Mouse (Mus musculus): ENCODE results near the gene Rln1.

Gene Rln1

DNA sequence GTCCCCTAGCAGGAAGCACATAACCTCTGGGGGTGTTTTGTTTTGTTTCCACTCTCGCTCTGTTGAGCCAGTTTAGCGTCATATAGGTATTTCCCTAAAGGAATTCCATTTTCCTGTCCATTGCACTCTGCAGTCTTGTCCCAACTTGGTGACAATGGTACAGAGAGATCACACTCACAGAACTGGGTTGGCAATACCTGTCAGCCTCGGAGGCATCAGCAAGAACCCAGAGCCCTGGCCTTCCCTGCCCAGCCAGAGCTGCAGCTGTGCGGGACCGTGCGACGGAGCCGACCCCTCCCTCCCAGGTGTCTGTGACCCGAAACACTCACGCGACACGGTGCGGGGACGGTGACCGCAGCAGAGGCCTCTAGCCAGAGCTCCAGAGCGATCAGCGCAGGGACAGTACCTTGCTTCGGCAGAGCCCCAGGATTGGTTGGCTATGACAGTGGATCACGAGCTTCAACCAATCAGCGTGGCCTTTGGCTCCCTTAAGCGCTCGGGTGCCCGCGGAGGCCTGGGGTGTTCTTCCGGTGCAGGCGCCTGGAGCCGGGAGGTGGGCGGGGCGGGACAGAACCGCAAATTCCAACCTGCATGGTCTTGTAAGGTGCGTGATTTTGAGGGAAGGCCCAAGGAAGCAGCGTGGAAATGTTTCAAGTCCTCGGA is 27.1 kb upstream of the Rln1 start:
- peak; percentile 91 for DNase-seq

DNA sequence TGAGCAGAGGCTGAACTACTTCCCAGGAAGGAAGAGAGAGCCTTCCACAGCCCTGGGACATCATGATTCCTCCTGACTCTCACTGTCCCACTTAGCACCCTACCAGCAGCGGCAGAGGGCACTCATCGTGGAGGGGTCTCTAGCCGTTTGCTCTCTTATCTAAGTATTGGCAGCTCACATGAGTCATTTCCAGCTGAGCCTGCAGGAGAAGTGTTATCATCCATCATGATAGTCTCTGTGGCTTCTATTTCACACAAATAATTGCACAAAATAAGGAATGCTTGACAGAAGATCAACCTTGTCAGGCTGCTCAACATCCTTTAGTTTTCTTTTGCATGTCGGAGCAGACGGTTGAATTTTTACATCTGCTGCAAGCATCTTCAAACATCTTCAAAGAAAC is 25.8 kb upstream of the Rln1 start:
- no peak for DNase-seq

DNA sequence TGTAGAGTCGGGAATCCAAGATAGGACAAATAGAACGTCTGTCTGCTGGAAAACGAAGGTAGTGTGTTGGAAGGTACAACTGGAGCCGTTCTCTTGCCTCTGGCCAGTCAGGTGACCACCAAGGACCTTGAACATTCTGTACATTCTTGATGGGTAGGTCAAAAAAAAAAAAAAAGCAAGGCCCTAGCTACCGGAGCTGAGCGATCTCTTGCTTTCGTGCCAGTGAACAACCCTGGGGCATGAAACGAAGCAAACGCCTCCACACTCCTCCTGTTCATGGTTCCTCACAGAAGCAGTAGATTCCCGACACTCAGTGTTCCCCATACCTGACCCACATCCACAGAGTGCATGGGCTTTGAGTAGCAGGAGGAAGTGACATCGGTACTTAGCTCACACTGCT is 21.8 kb upstream of the Rln1 start:
- DNase-seq, result no peak

DNA sequence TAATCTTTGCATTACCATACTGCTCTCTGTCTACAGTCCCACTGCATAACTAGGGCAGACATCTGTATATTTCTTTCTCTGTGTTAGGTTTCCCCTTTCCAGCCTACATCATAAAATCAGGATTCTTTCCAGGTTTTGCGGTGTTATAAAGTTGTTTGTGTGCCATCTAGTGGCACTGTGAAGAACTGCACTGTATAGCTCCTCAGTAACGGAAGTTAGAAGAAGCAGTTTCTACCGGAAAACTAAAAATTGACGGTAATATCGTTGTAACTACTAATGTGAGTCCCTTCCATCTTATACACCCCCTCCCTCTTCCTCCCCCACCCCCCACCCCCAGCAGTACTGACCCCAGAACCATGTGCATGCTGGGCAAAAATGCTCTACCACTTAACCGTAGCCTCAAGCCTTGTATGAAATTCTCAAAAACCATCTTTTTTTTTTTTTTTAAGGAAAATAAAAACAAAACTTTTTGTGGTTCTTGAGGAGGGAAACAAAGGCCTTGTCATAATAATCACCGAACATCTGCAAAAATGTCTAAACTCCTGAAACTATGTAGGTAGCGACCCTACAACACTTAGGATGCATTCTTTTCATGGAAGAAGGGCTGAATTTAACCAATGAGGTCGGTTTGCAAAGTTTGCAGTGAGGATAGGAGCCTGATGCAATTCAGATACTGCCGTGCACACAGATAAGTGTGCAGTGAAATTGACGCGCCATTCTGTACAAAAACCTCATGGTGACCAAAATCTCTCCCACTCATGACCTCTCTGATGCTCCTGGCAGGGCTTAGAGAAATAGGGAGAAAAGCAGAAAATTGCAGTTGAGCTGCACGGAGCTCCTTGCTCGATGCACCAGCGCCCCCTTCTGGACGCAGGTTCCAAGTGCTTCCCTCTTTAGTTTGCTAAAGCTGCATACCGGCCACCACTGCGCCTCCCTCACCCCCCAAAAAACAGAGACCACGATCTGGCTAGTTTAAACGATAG is 20.7 kb upstream of the Rln1 start:
- peak; percentile 77 for DNase-seq

DNA sequence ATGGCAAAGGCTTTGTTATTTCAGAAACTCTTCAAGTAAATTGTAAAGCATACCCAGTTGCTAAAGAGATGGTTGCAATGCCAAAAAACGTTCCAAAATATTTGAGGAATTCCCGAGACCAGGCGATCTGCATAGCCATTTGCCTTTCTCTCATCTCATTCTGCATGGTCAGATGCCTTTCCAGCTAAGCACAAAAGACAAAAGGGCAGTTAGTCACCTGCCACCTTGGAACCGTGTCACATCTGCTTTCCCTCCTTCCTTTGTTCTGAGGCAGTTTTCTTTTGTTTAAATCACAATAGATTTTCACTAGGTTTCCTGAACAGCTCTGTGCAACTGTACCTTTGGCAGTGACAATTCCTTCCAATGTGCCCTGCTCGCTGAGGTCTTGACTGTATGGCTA is 16.5 kb upstream of the Rln1 start:
- DNase-seq, result no peak

DNA sequence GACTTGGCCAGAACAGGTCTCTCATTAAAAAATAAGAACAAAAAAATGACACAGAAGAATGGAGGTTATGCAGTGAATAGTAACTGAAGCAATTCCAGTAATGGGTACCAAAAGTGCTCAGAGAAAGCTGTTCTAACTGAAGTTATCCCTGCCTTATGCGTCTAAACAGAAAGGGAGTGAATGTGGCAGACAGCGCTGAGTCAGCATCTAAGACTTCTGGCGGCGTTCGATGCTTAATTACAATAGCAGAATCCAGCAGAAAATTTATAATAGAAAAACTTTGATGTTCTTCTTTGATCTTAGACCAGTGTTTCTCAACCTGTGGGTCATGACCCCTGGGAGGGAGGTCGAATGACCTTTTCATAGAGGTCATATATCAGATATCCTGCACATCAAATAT is 11.2 kb upstream of the Rln1 start:
- no peak for DNase-seq

DNA sequence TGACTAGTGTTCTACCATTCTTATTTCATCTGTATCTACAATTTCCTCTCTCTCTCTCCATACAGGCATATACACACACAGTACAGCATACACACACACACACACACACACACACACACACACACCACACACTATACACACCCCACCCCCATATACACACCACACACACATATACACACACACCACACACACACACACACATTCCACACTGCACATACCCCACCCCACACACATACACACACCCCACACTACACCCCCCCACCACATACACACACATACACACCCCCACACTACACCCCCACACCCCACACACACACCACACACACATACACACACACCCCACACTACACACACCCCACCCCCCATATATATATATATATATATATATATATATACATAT is 10.4 kb upstream of the Rln1 start:
- no peak for DNase-seq

DNA sequence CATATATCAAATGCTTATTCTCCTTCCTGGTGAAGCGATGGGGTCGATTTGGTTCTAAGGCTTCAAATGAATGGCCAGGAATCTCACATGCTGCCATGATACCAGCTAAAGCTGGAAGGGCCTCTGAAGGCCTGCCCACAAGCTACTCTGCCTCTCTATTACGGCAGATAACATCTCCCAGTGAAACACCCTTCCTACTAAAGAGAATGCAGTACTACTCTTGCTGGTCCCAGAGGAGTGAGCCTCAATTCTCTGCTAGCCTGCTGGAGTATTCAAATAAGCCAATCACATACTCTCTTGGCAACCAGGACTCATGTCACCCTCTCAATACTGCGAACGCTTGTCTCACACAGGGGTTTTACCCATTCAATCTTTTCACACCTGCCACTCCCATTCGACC is 7.8 kb upstream of the Rln1 start:
- DNase-seq, result no peak

DNA sequence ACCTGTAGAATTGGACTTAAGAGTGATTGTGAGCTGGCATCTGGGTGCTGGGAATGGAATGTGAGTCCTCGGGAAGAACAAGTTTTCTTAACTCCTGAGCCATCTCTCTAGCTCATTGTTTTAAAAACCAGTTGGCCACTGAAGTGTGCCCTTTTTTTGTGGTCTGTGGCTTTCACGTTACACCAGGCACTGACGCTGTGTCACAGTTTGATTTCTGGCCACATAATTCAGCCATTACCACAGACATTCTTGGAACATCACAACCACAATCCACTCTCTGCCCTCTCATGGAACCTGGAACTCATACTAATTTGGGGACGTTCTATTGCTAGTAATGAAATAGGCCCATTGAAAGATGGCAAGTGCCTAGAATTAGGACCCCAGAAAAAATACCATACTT is 6.6 kb upstream of the Rln1 start:
- no peak for DNase-seq

DNA sequence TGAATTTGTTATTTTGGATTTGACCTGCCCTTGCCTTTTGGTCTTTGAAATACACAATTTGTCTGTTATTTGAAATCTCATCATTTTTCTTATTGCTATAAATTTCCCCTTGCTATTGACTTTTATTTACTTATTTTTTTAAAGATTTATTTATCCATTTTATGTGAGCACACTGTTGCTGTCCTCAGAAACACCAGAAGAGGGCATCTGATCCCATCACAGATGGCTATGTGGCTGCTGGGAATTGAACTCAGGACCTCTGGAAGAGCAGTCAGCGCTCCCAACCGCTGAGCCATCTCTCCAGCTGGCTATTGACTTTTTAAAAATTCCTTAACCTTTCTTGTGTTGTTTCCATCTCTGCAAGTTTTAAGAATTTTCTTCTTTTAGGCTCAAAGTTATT is 2.2 kb upstream of the Rln1 start:
- no peak for DNase-seq

DNA sequence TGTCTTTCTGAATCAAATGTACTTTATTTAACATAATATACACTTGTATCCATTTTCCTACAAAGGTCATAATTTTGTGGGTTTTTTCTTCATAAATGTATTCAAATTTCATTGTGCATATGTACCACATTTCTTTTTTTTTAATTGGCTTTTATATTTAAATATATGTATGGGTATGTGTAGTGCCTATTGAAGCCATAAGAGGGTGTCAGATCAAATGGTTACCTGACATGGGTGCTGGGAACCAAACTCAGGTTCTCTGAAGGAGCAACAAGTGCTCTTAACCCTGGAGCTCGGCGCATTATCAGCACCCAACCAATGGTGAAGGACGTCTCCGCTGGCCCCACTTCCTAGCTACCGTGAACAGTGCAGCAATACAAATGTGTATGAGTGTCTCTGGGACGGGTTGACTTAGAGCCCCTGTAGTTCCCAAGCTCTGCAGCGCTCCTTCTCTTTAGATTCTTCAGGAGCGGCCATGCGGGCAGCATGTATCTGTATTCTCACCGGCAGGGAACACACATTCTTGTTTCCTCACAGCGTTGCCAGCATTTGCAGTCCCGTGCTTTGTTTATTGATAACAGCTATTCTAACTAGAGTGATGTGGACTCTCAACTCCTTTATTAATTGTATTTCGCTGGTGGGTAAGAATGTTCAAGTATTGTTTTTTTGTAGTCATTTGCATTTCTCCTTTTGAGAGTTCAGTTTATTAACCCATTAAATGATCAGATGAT is 7.5 kb downstream of the Rln1 start:
- no peak for DNase-seq

DNA sequence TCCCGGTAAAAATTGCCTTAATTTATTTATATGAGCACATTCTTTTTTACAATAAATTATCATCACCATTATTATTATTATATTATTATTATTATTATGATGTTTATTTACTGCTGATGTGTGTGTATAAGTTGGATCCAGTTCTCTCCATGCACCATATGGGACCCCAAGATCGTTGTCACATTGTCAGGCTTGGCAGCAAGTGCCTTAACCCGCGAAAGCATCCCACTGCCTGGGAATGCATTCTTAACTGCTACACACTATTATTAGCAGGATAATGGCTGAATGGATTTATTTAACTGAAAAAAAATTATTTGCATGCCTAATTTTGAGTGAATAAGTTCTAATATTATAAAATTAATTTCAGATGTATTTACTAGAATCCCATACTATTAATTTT is 8.1 kb downstream of the Rln1 start:
- no peak for DNase-seq

DNA sequence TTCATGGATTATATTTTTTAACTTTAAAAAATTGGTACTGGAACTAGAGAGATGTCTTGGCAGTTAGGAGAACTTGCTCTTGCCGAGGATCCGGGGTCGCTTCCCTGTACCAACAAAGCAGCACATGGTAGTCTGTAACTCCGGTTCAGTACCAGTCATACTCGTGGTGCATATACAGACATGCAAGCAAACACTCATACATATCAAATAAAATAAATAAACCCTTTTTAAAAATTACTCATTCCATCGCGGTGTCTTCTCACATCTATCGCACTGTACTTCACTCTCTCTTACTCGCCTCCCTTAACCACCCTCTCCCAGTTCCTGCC is 8.7 kb downstream of the Rln1 start:
- DNase-seq, result no peak

DNA sequence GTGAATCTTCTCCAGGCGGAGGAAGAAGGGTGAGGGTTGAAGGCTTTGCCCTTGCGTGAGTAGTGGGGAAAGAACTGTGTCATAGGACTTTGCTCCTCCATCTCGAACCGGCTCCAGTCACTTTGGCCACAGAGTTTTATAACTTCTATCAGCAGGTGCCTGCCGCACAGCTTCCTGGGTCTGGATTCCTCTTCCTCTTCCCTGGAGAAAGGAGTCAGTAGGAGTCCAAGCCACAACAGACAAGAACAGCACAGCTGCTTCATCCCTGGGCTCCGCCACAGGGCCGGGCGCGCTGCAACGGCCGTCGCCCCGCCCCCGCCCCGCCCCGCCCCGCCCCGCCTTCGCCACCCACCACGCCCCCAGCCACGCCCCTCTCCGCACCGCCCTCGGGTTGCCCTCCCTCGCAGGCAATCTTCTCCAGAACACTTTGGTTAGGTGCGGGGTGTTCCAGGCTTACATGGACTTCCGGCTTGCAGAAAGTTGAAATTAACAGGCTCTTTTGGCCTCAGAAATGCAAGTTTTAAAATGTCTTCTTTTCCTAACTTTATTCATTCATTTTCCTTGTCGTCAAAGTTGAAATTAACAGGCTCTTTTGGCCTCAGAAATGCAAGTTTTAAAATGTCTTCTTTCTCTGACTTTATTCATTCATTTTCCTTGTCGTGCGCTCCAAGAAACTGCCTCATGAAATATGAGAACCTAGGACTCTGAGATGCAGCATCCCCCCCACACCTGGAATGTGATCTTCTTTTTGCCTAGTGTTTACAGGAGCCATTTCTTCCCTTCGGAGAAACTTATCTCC is 9.2 kb downstream of the Rln1 start, which contains the start of gene Insl6:
Gene Insl6 (minus strand): TSS at position 304 of the 799 bp plus-strand sequence.
- no peak for DNase-seq

DNA sequence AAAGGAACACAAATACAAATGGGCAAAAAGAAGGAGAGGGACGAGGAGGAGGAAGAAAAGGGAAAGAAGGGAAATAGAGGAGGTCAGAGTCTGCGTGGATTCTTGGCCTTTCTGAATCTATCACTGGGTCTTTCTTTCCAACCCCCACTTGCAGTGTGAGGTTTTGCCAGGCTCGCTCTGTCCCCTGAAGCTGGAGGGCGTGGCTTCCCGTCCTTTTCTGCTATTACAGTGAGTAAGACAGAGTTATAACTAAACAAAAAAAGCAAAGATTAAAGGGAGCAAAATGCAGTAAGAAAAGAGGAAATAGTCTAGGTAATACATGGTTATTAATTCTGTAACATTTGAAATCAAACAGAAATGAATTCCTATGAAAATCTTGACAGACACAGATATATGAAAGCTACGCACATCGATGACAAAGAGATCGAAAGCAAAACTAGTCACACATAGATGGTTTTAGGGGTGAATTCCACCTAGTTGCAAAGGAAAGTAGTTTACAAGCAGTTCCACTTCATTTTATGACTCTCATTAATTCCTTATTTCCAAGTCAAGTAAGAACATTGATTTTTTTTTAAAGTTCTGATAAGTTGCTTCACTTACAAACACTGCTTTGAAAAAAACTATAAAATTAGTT is 10.9 kb downstream of the Rln1 start:
- DNase-seq, result no peak

DNA sequence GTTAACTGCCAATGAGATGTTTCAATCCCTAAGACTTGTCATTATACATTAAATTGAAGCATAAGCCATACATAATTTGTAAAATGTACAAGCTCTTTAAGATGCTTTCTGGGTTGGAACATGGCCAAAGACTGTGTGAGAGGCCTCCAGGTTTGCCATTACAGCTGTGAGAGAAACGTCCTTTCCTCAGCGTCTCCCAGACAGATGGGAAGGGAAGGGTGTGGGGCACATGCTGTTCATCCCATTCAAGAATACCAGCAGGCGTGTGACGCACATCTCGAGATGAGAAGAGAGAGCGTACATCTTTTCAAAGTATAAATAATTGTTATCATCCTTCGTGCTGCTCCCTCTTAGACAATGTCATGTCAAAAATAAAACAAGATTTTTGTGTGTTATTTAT is 21.8 kb downstream of the Rln1 start:
- no peak for DNase-seq

DNA sequence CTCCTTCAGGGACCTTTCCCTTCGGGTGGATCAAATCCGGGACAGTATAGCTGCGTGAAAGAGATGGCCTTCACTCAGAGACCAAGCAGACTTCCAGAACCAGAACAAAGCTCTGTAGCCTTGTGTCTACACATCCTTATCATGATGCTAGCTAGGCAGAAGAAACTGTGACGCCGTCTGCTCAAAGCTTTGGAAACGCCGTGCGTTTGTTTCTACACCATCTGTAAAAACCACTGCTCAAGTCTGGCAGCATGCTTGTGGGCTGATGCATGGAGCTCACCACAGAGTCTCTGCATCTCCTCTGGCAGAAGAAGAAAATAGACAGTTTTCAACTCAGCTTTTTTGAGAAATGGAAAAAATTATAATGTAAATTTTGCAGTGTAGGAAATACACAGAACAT is 22.7 kb downstream of the Rln1 start:
- no peak for DNase-seq

DNA sequence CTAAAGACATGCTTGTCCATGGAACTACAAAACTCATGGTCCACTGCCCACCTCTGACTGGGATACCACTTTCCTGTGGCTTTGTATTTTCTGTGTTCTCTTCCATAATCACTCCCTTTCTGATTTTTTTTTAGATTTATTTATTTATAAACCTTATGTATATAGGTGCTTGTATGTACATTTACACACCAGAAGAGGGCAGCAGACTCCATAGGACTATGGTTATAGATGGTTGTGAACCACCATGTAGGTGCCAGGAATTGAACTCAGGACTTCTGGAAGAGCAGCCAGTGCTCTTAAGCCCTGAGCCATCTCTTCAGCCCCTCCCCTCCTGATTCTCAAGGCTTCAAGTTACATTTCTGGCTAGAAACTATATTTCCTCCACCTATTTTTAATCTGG is 25.6 kb downstream of the Rln1 start:
- no peak for DNase-seq

DNA sequence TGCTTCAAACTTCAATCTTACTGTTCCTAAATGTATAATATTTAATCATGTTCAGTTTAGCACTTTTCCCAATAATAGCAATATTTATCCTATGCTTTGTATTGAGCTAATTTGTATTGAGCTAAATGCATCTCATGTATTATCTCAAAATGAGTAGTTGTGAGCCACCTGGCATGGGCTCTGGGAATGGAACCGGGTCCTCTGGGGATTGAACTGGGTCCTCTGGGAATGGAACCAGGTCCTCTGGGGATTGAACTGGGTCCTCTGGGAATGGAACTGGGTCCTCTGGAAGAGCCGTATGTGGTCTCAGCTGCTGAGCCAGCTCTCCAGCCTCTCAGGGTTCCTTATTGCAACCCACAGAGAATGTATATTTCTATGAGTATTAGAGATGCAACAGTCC is 32.4 kb downstream of the Rln1 start:
- no peak for DNase-seq

DNA sequence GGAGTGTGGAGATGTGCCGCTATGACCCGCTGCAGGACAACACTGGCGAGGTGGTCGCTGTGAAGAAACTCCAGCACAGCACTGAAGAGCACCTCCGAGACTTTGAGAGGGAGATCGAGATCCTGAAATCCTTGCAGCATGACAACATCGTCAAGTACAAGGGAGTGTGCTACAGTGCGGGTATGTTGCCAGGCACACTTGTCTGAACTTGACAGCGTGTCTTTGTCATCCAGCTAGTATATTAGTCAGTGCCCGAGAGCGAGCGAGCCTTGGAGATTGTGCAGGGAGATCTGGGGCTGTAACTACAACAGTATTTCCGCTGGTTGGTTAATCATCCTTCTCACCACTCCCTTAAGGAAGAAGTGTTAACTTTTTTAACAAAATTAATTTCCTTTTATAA is 33.6 kb downstream of the Rln1 start:
- DNase-seq, result no peak

DNA sequence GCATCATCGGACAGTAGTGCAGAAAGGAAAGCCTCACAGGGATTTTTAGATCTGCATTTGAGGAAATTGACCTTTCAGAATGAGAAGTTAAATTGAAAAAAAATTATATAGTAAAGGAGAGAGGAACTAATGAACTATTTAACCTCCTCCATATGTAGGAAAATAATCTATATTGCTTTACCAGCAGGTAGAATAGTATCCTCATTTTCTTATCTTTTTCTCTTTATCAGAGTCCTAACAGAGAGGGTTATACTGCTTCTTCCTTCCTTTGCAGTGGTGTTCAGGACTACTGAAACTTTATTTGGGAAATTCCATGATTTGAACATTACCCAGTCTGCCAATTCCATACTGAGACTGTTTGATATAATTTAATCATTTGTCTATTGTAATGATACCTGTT is 37.1 kb downstream of the Rln1 start:
- DNase-seq, result no peak

DNA sequence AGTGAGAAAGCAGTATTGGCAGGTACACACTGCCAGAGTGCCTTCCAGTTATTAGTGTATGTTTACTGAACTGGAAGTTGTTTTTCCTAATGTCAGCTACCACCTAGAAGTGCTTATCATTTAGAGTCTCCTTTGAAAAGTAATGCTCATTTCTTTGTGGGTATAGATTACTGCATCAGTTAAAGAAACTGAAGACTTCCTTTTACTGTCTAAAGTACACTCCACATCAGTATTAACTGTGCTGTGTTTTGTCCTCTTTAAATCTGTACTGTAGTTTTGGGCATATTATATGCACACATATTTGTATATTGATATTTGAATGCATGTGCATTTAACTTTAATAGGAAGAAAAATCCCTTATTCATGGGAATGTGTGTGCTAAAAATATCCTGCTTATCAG is 38.3 kb downstream of the Rln1 start:
- no peak for DNase-seq

DNA sequence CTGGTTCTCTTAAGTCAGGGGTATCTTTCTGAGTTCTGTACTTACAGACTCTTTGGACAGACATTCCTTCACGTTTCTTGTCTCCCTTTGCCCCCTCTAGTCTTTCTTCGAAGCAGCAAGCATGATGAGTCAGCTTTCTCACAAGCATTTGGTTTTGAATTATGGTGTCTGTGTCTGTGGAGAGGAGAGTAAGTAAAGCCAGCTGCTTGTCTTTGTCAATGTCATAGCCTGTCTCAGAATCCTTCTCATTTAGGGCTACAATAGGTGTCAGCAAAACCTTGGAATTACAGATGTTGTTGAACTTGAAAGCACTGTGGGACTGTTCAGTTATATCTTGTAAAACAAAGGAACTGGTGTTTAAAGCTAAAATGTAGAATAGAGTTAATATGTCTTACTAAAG is 39.7 kb downstream of the Rln1 start:
- no peak for DNase-seq

Data from cerebellum, adult 11 months (tissue).